Mouse (Mus musculus): ENCODE measurements around the gene Slco2b1.
"Not testable (repeated sequence)": the region's sequence is repeated elsewhere in the genome, so short reads cannot be mapped to it uniquely, and the experiment has no call there.

The Slco2b1 gene

DNA sequence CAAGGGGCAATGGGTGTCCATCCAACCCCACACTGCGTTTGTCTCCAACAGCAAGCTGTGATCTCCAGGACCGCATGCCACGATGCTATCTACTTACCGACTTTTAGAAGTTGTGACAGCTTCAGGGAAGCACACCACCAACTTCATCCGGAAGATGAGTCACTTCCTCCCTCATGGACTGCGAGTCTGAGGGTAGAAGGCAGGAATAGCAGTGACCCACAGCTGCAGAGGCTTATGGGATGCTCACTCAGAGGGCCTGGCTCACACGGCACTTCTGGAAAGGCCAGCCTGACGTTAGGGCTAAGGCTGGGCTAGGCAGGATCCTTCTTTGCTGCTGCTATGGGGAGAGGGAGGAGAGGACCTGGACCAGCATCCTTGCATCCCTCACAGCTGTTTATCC lies at the start of gene Slco2b1:
Slco2b1 (minus strand) TSS at position 175 of the 400 bp plus-strand sequence.
- in situ Hi-C loops (cut with MboI; ENCODE audit: low pct_unique_long_range_greater_than_20kb in 1 of 2, low sequenced_read_pairs in 2 of 2, unreplicated experiment in 1 of 2) = no loop called here

DNA sequence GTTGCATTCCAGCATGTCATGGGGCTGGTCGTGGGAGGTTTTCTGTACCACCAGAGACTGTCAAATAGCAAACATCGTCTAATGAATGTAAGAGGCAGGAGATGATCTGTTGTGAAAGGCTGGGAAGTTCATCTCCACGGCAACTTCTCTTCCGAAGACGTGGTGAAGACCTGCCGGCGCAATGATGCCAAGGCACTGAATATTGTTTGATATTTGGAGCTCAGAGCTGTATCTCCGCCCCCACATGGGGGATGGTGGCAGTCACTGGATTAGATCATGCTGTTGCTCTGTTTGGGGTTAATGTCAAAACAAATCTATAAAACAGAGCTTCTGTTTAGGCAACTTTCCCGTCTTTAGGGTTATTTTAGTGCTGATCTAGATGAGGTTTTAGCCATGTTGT lies 28.1 kb upstream of the Slco2b1 start:
- in situ Hi-C loops (cut with MboI; ENCODE audit: low pct_unique_long_range_greater_than_20kb in 1 of 2, low sequenced_read_pairs in 2 of 2, unreplicated experiment in 1 of 2) = no loop called here

GRCm38 (mm10) chr7:99735491-99735890 lies 24.4 kb upstream of the Slco2b1 start:
- in situ Hi-C loops (cut with MboI; ENCODE audit: low pct_unique_long_range_greater_than_20kb in 1 of 2, low sequenced_read_pairs in 2 of 2, unreplicated experiment in 1 of 2) = not testable (repeated sequence)

GRCm38 (mm10) chr7:99734612-99735011 lies 23.5 kb upstream of the Slco2b1 start:
- in situ Hi-C loops (cut with MboI; ENCODE audit: low pct_unique_long_range_greater_than_20kb in 1 of 2, low sequenced_read_pairs in 2 of 2, unreplicated experiment in 1 of 2) = no loop called here

GRCm38 (mm10) chr7:99729973-99730372 lies 18.8 kb upstream of the Slco2b1 start, which contains the start of gene Olfr520:
TSS of gene Olfr520 (plus strand) at chr7:99730273.
- in situ Hi-C loops (cut with MboI; ENCODE audit: low pct_unique_long_range_greater_than_20kb in 1 of 2, low sequenced_read_pairs in 2 of 2, unreplicated experiment in 1 of 2) = no loop called here

DNA sequence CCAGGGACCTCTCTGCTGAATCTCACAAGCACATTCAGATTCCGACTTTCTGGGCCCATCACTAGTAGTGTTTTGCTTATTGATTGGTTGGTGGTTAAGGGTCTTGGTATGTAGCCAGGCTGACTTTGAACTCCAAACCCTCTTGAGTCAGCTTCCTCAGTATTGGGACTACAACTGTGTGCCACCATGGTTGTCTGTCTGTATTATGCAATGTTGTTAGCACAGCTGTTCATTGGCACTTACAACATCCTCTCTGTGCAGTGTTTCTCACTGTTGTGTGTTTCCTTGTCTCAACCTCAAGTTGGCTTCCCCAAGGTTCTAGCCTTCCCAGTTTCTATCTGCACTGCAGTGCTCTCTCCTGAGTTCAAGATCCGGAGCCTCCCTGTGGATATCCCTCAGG lies 5.4 kb upstream of the Slco2b1 start:
- in situ Hi-C loops (cut with MboI; ENCODE audit: low pct_unique_long_range_greater_than_20kb in 1 of 2, low sequenced_read_pairs in 2 of 2, unreplicated experiment in 1 of 2) = no loop called here

DNA sequence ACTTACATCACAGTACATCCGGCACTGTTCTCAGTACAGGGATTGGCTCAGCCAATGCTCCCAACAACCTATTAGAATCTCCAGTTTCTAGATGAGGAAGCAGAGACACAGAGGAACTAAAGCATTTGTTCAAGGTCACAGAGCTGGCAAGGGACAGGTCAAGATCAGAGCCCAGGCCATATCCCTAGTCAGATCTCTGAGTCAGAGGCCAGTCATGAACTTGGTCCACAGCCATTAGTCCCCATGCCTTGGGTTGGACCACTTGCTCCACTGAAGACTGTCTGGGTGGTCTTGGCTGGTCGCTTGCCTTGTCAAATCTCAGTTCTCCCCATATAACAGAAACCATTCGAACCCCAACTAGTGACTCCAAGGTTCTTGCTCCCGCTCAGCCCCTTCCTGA lies 1.3 kb upstream of the Slco2b1 start:
- in situ Hi-C loops (cut with MboI; ENCODE audit: low pct_unique_long_range_greater_than_20kb in 1 of 2, low sequenced_read_pairs in 2 of 2, unreplicated experiment in 1 of 2) = no loop called here

DNA sequence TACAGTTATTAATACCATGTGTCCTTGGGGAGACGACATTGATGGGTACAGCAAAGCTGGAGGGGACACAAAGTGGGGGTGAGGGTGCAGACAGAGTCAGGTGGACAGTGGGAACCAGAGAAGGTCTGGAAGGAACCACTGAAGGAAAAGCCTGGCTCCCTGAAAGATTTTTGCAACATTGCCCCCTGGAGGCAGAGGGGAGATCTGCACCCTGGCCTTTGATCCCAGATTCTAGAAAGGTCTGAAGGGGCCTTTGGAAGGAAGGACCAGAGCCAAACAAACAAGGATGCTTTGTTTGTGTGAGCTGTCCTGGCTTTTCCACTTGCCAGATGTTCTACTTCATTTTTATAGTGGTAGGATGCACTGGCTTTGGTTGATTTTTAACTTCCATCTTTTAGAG lies 664 bp downstream of the Slco2b1 start:
- in situ Hi-C loops (cut with MboI; ENCODE audit: low pct_unique_long_range_greater_than_20kb in 1 of 2, low sequenced_read_pairs in 2 of 2, unreplicated experiment in 1 of 2) = no loop called here

DNA sequence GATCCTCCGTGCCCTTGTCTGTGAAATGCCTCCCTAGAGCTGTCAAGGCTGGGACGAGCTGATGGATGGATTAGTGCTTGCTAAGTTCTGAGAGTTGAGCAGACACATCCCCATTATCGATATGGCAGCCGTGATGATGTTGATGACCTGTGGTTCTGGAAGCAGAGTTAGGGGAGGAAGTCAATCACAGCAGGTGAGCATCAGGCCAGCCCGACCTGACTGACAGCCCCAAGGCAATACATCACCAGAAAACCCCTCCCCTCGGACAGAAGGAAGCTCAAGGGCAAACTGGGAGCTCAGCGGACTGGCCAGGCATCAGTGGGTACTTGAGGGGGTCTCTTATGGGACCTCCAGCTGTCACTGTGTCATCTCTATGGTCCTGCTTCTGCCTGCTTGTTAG lies 1.1 kb downstream of the Slco2b1 start:
- in situ Hi-C loops (cut with MboI; ENCODE audit: low pct_unique_long_range_greater_than_20kb in 1 of 2, low sequenced_read_pairs in 2 of 2, unreplicated experiment in 1 of 2) = no loop called here

GRCm38 (mm10) chr7:99708750-99709149 lies 2.4 kb downstream of the Slco2b1 start:
- in situ Hi-C loops (cut with MboI; ENCODE audit: low pct_unique_long_range_greater_than_20kb in 1 of 2, low sequenced_read_pairs in 2 of 2, unreplicated experiment in 1 of 2) = no loop called here

GRCm38 (mm10) chr7:99708301-99708721 lies 2.8 kb downstream of the Slco2b1 start:
- in situ Hi-C loops (cut with MboI; ENCODE audit: low pct_unique_long_range_greater_than_20kb in 1 of 2, low sequenced_read_pairs in 2 of 2, unreplicated experiment in 1 of 2) = no loop called here

DNA sequence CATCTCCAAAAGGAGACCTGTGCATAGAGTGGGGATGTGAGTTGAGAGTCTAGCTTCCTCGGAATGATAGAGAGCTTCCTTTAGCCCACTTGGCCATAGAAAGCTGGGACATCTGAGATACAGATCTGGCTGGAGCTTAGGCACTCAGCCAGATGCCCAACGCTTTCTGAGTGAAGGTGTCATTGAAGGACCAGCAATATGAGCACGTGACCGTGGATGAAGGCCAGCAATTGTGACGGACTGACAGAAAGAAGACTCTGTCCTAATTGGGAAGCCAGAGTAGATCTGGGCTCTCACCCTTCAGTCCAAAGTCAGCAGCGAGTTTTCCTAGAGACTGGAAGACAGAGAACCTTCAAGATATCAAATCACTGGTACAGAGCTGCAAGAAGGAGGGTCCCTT lies 3.5 kb downstream of the Slco2b1 start:
- in situ Hi-C loops (cut with MboI; ENCODE audit: low pct_unique_long_range_greater_than_20kb in 1 of 2, low sequenced_read_pairs in 2 of 2, unreplicated experiment in 1 of 2) = no loop called here

GRCm38 (mm10) chr7:99707038-99707595 lies 4.0 kb downstream of the Slco2b1 start:
- in situ Hi-C loops (cut with MboI; ENCODE audit: low pct_unique_long_range_greater_than_20kb in 1 of 2, low sequenced_read_pairs in 2 of 2, unreplicated experiment in 1 of 2) = no loop called here

DNA sequence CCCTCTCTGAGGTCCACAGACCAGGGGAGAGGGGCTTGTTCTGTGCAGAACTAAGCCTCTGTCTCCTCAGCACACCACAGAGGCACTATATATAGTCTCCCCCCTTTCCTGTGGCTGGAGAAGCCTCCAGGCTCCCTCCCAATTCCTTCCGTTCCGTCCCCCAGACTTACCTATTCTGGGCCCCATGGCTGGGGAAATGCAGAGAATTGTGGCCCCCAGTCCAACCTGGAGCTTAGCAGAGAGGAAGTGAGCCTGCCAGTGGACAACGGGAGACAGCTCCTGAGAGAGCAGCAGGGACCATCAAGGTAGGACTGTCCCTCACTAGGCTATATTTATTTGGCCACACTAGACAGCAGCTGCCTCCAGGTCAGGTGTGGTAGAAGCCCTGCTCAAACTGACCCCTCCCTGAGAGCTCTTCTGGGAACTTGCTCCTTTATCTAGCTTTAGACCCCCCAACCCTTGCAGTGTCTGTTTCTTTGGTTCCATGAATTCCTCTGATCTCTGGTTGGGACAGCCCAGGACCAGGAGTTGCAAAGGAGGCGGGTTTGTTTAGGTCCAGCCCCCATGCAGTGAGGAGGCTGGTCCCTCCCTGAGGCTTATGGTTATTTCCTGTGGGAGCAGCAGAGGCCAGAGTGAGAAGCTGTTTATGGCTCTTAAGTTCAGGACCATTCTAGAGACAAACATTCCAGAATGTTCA lies 4.7 kb downstream of the Slco2b1 start:
- in situ Hi-C loops (cut with MboI; ENCODE audit: low pct_unique_long_range_greater_than_20kb in 1 of 2, low sequenced_read_pairs in 2 of 2, unreplicated experiment in 1 of 2) = no loop called here

- in situ Hi-C loops (cut with MboI; ENCODE audit: low pct_unique_long_range_greater_than_20kb in 1 of 2, low sequenced_read_pairs in 2 of 2, unreplicated experiment in 1 of 2) = no loop called here
Observed at GRCm38 (mm10) chr7:99704736-99705519, 6.2 kb downstream of the Slco2b1 start.

GRCm38 (mm10) chr7:99702201-99702600 lies 8.9 kb downstream of the Slco2b1 start:
- in situ Hi-C loops (cut with MboI; ENCODE audit: low pct_unique_long_range_greater_than_20kb in 1 of 2, low sequenced_read_pairs in 2 of 2, unreplicated experiment in 1 of 2) = no loop called here

GRCm38 (mm10) chr7:99700641-99701040 lies 10.5 kb downstream of the Slco2b1 start:
- in situ Hi-C loops (cut with MboI; ENCODE audit: low pct_unique_long_range_greater_than_20kb in 1 of 2, low sequenced_read_pairs in 2 of 2, unreplicated experiment in 1 of 2) = no loop called here

- in situ Hi-C loops (cut with MboI; ENCODE audit: low pct_unique_long_range_greater_than_20kb in 1 of 2, low sequenced_read_pairs in 2 of 2, unreplicated experiment in 1 of 2) = no loop called here
Observed at GRCm38 (mm10) chr7:99699709-99700151, 11.4 kb downstream of the Slco2b1 start.

DNA sequence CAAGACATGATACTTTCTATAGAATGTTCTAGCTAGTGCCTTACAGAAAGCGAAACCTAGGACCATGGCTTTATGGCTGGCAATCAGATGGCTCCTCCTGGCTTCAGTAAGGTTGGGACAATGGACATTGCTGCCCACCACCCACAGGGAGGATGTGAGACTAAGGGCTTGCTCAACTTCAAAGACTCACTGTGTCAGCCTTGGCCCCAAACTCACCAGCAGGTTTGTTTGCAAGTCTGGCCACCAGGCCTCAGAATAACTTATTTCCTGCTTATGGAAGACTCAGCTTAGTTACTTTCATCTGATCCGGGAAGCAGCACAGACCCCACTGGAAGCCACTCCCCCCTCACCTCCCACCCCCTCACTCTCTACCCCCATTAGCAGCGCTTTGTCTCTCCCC lies 12.0 kb downstream of the Slco2b1 start:
- in situ Hi-C loops (cut with MboI; ENCODE audit: low pct_unique_long_range_greater_than_20kb in 1 of 2, low sequenced_read_pairs in 2 of 2, unreplicated experiment in 1 of 2) = no loop called here

Measured in mouse embryonic stem cell (cell line).